9 mouse cellular contexts compared by ENCODE assay signal in genomic region chr7:25599663-25600062, GRCm38 (mm10). TPM values are rescaled to one million over a fixed set of nuclear protein-coding genes. Genes with fewer than 3 reads are reported as not detected.
DNase-seq lines count a peak whose midpoint lies in the region; ATAC-seq lines count a peak whose summit lies in the region.
"Had no signal": no experiment of that assay in that cellular context is flagged by ENCODE, and none has a peak within 500 bp of the region (broad histone marks: within the 10 kb centered on the region; RNA-seq: fewer than 3 reads in every experiment).

No protein-coding gene starts in this region.

- no peaks in the 10 kb centered on the region for H3K27me3 ChIP-seq in lung, embryonic 15.5 days

- no peaks in the 10 kb centered on the region for H3K9me3 ChIP-seq in lung, embryonic 15.5 days

- WGBS in lung, embryonic 15.5 days, result 10% methylated on average over 10 of the region's 10 CpGs

- no peaks in the 10 kb centered on the region for H3K4me1 ChIP-seq in lung, embryonic 15.5 days

- intact Hi-C loops in heart, postnatal 10 days (cut with DNase I), result loop anchor here (5.0 kb wide), 2 partner anchors 112 to 172 kb away; no protein-coding TSS in a partner anchor

- no peak overlapping the region for H3K27ac ChIP-seq in lung, embryonic 15.5 days

- H3K36me3 ChIP-seq in lung, embryonic 15.5 days, result no peaks in the 10 kb centered on the region

- ATAC-seq in lung, embryonic 15.5 days (ENCODE audit: borderline replicate concordance, extremely low read depth, low FRiP score, low TSS enrichment), result peak; percentile 55; the same call in 1 of the 2 replicates

- H3K4me3 ChIP-seq in lung, embryonic 15.5 days, result no peak overlapping the region

- peak; percentile 74 to 79 for DNase-seq in CD8-positive naive resting alpha-beta T cell, adult 2 months (ENCODE audit: low read depth in 2 of 2, low spot score in 2 of 2)
- peak; percentile 88 for DNase-seq in ZHBTc4 (ENCODE audit: low read depth, low spot score)
- peak; percentile 92 for DNase-seq in embryo, embryonic 10.5 days (ENCODE audit: low spot score)
- peak; percentile 74 to 83 for DNase-seq in heart, postnatal 10 days
- peak; percentile 84 for DNase-seq in layer of hippocampus, adult 11-12 months (ENCODE audit: low spot score)
- DNase-seq in retina, embryonic 14.5 days (ENCODE audit: low spot score), result peak; percentile 93
- peak; percentile 58 to 74 for DNase-seq in thymus, postnatal 36 days

- H3K9ac ChIP-seq in lung, embryonic 15.5 days, result no peak overlapping the region

- H3K4me2 ChIP-seq in lung, embryonic 15.5 days, result no peak overlapping the region

RNA-seq across cellular contexts. Expression of gene Erich4, which starts 16.0 kb away (rescaled TPM):
- not detected for total RNA-seq in heart, postnatal 10 days (2021)
- not detected in 2 replicates for polyA plus RNA-seq in lung, embryonic 15.5 days (2015; fragmentation: Nextera tagmentation; extraction: Ambion mirVana)
- polyA plus RNA-seq: heart, embryonic 14.5 days had no signal

RNA-seq across cellular contexts. Expression of gene Dmac2, which starts 19.6 kb away (rescaled TPM):
- 10 to 100 TPM; 52.4 to 52.9 TPM for total RNA-seq in heart, postnatal 10 days (2021)
- 31.5 and 34.6 TPM in 2 replicates for polyA plus RNA-seq in lung, embryonic 15.5 days (2015; fragmentation: Nextera tagmentation; extraction: Ambion mirVana)

RNA-seq across cellular contexts. Expression of gene B3gnt8, which starts 26.8 kb away (rescaled TPM):
- 1 to 10 TPM; 3.1 to 6.0 TPM for total RNA-seq in heart, postnatal 10 days (2021)
- polyA plus RNA-seq in lung, embryonic 15.5 days (2015; fragmentation: Nextera tagmentation; extraction: Ambion mirVana), result 9.9 and 11.4 TPM in 2 replicates

RNA-seq across cellular contexts. Expression of gene Bckdha, which starts 59.1 kb away (rescaled TPM):
- total RNA-seq in heart, postnatal 10 days (2021), result 100 to 1,000 TPM in 1 of 2 experiments, 10 to 100 TPM in 1; 94.3 to 104 TPM
- polyA plus RNA-seq in lung, embryonic 15.5 days (2015; fragmentation: Nextera tagmentation; extraction: Ambion mirVana), result 55.9 and 57.0 TPM in 2 replicates

RNA-seq across cellular contexts. Expression of gene Exosc5, which starts 59.3 kb away (rescaled TPM):
- 10 to 100 TPM; 17.9 to 20.6 TPM for total RNA-seq in heart, postnatal 10 days (2021)
- polyA plus RNA-seq in lung, embryonic 15.5 days (2015; fragmentation: Nextera tagmentation; extraction: Ambion mirVana), result 75.7 and 78.7 TPM in 2 replicates
